Mouse (Mus musculus) megakaryocyte, adult 5-6 weeks (primary cell): Measurements from ENCODE around the gene Lst1. TPM values are rescaled to one million over a fixed set of nuclear protein-coding genes. Genes with fewer than 3 reads are reported as not detected.

Experiments
- total RNA-seq, 2 experiments: library from RNA; stranded (forward) in 1 of 2; stranded (reverse) in 1 of 2; fragments of 153-499, 151-499 nt in 1 of 2; fragments of 221-1000, 200-1000 nt in 1 of 2; gene quantifications; 2 replicates each; pipeline versions ENCODE4 v1.2.3 to v1.2.4; 2015 to 2017

Gene Lst1
- total RNA-seq, 2 experiments from 2014 or later, result 434 to 495 TPM

Other genes with a start within 250 kb of the Lst1 start
Only the 30 nearest of the 38 such genes appear.
- gene Vwa7, start 171.9 kb downstream of the Lst1 start, total RNA-seq (2015), result 0.07 TPM in 1 of 2 replicates, not detected in the other
- 0.11 TPM in 1 of 2 replicates, not detected in the other for gene Vwa7, start 171.9 kb downstream of the Lst1 start, total RNA-seq (2017)
- gene Sapcd1, start 160.4 kb downstream of the Lst1 start, total RNA-seq (2015), result 1.4 and 1.5 TPM in 2 replicates
- gene Sapcd1, start 160.4 kb downstream of the Lst1 start, total RNA-seq (2017), result 0.22 TPM in 1 of 2 replicates, not detected in the other
- gene Msh5, start 141.7 kb downstream of the Lst1 start, total RNA-seq (2015), result 7.4 and 7.5 TPM in 2 replicates
- gene Msh5, start 141.7 kb downstream of the Lst1 start, total RNA-seq (2017), result 3.6 and 6.3 TPM in 2 replicates
- gene Clic1, start 138.5 kb downstream of the Lst1 start, total RNA-seq (2015), result 415 and 463 TPM in 2 replicates
- gene Clic1, start 138.5 kb downstream of the Lst1 start, total RNA-seq (2017), result 386 and 405 TPM in 2 replicates
- gene Ddah2, start 129.4 kb downstream of the Lst1 start, total RNA-seq (2015), result 2.2 and 3.1 TPM in 2 replicates
- 1.2 and 2.7 TPM in 2 replicates for gene Ddah2, start 129.4 kb downstream of the Lst1 start, total RNA-seq (2017)
- gene Ly6g6c, start 123.1 kb downstream of the Lst1 start, total RNA-seq (2015), result not detected in 2 replicates
- not detected in 2 replicates for gene Ly6g6c, start 123.1 kb downstream of the Lst1 start, total RNA-seq (2017)
- gene Mpig6b, start 122.3 kb downstream of the Lst1 start, total RNA-seq (2015), result not detected in 2 replicates
- gene Mpig6b, start 122.3 kb downstream of the Lst1 start, total RNA-seq (2017), result not detected in 2 replicates
- not detected in 2 replicates for gene Ly6g6e, start 111.5 kb downstream of the Lst1 start, total RNA-seq (2015)
- gene Ly6g6e, start 111.5 kb downstream of the Lst1 start, total RNA-seq (2017), result not detected in 2 replicates
- gene Ly6g6d, start 110.4 kb downstream of the Lst1 start, total RNA-seq (2015), result not detected in 2 replicates
- gene Ly6g6d, start 110.4 kb downstream of the Lst1 start, total RNA-seq (2017), result not detected in 2 replicates
- gene Ly6g6f, start 102.8 kb downstream of the Lst1 start, total RNA-seq (2015), result not detected in 2 replicates
- gene Ly6g6f, start 102.8 kb downstream of the Lst1 start, total RNA-seq (2017), result not detected in 2 replicates
- 17.6 and 21.3 TPM in 2 replicates for gene Abhd16a, start 99.2 kb downstream of the Lst1 start, total RNA-seq (2015)
- gene Abhd16a, start 99.2 kb downstream of the Lst1 start, total RNA-seq (2017), result 18.0 and 20.4 TPM in 2 replicates
- gene Ly6g5c, start 80.2 kb downstream of the Lst1 start, total RNA-seq (2015), result not detected in 2 replicates
- not detected in 2 replicates for gene Ly6g5c, start 80.2 kb downstream of the Lst1 start, total RNA-seq (2017)
- gene Ly6g5b, start 73.0 kb downstream of the Lst1 start, total RNA-seq (2015), result 6.1 and 8.2 TPM in 2 replicates
- 1.4 and 1.8 TPM in 2 replicates for gene Ly6g5b, start 73.0 kb downstream of the Lst1 start, total RNA-seq (2017)
- 22.6 and 24.6 TPM in 2 replicates for gene Gpank1, start 67.0 kb downstream of the Lst1 start, total RNA-seq (2015)
- 48.5 and 50.0 TPM in 2 replicates for gene Gpank1, start 67.0 kb downstream of the Lst1 start, total RNA-seq (2017)
- gene Csnk2b, start 66.4 kb downstream of the Lst1 start, total RNA-seq (2015), result 404 and 428 TPM in 2 replicates
- 323 and 362 TPM in 2 replicates for gene Csnk2b, start 66.4 kb downstream of the Lst1 start, total RNA-seq (2017)
- 4.5 and 4.7 TPM in 2 replicates for gene D17H6S53E, start 62.1 kb downstream of the Lst1 start, total RNA-seq (2015)
- 13.0 and 26.1 TPM in 2 replicates for gene D17H6S53E, start 62.1 kb downstream of the Lst1 start, total RNA-seq (2017)
- gene Apom, start 56.4 kb downstream of the Lst1 start, total RNA-seq (2015), result 0.38 TPM in 1 of 2 replicates, not detected in the other
- 0.26 TPM in 1 of 2 replicates, not detected in the other for gene Apom, start 56.4 kb downstream of the Lst1 start, total RNA-seq (2017)
- 87.9 and 91.7 TPM in 2 replicates for gene Bag6, start 53.3 kb downstream of the Lst1 start, total RNA-seq (2015)
- gene Bag6, start 53.3 kb downstream of the Lst1 start, total RNA-seq (2017), result 72.4 and 90.5 TPM in 2 replicates
- 144 and 172 TPM in 2 replicates for gene Prrc2a, start 23.5 kb downstream of the Lst1 start, total RNA-seq (2015)
- gene Prrc2a, start 23.5 kb downstream of the Lst1 start, total RNA-seq (2017), result 35.8 and 60.6 TPM in 2 replicates
- 78.7 and 81.4 TPM in 2 replicates for gene Aif1, start 12.4 kb downstream of the Lst1 start, total RNA-seq (2015)
- 103 and 120 TPM in 2 replicates for gene Aif1, start 12.4 kb downstream of the Lst1 start, total RNA-seq (2017)
- 11.7 and 13.3 TPM in 2 replicates for gene Ltb, start 6.0 kb upstream of the Lst1 start, total RNA-seq (2015)
- 7.3 and 11.2 TPM in 2 replicates for gene Ltb, start 6.0 kb upstream of the Lst1 start, total RNA-seq (2017)
- 33.1 and 34.6 TPM in 2 replicates for gene Tnf, start 13.6 kb upstream of the Lst1 start, total RNA-seq (2015)
- 28.2 and 30.0 TPM in 2 replicates for gene Tnf, start 13.6 kb upstream of the Lst1 start, total RNA-seq (2017)
- gene Lta, start 16.9 kb upstream of the Lst1 start, total RNA-seq (2015), result 0.11 TPM in 1 of 2 replicates, not detected in the other
- gene Lta, start 16.9 kb upstream of the Lst1 start, total RNA-seq (2017), result 0.24 TPM in 1 of 2 replicates, not detected in the other
- gene Gm16181, start 32.4 kb upstream of the Lst1 start, total RNA-seq (2015), result 0.76 and 2.5 TPM in 2 replicates
- gene Gm16181, start 32.4 kb upstream of the Lst1 start, total RNA-seq (2017), result 0.88 and 4.0 TPM in 2 replicates
- 6.2 and 6.9 TPM in 2 replicates for gene Atp6v1g2, start 45.2 kb upstream of the Lst1 start, total RNA-seq (2015)
- 3.0 and 3.6 TPM in 2 replicates for gene Atp6v1g2, start 45.2 kb upstream of the Lst1 start, total RNA-seq (2017)
- gene Nfkbil1, start 47.4 kb upstream of the Lst1 start, total RNA-seq (2015), result 2.2 and 4.5 TPM in 2 replicates
- gene Nfkbil1, start 47.4 kb upstream of the Lst1 start, total RNA-seq (2017), result 10.2 and 13.3 TPM in 2 replicates
- 166 TPM in 2 replicates for gene Ddx39b, start 53.3 kb upstream of the Lst1 start, total RNA-seq (2015)
- 115 and 125 TPM in 2 replicates for gene Ddx39b, start 53.3 kb upstream of the Lst1 start, total RNA-seq (2017)
- gene H2-D1, start 74.3 kb upstream of the Lst1 start, total RNA-seq (2015), result 572 and 605 TPM in 2 replicates
- gene H2-D1, start 74.3 kb upstream of the Lst1 start, total RNA-seq (2017), result 1,046 and 1,120 TPM in 2 replicates
- gene H2-Q1, start 132.0 kb upstream of the Lst1 start, total RNA-seq (2015), result not detected in 2 replicates
- gene H2-Q1, start 132.0 kb upstream of the Lst1 start, total RNA-seq (2017), result not detected in 2 replicates
- gene H2-Q2, start 153.8 kb upstream of the Lst1 start, total RNA-seq (2015), result not detected in 2 replicates
- not detected in 2 replicates for gene H2-Q2, start 153.8 kb upstream of the Lst1 start, total RNA-seq (2017)